Mouse (Mus musculus) intestine, embryonic 14.5 days (tissue): ENCODE measurements around the gene Galnt17. TPM values are rescaled to one million over a fixed set of nuclear protein-coding genes. Genes with fewer than 3 reads are reported as not detected.

Experiments
- ATAC-seq: fragments of 200-750 bp; cut with Nextera tagmentation; replicated peaks from 2 replicates; pipeline ENCODE4 v1.8.0; 2017; ENCODE audit warnings: low read depth, moderate number of reproducible peaks, moderate TSS enrichment, moderate library complexity; ENCODE audit not compliant: low FRiP score, low TSS enrichment
- DNase-seq: peaks from one replicate; pipeline ENCODE4 v3.0.0-alpha.2; 2018; ENCODE audit warnings: low spot score
- H3K27ac ChIP-seq: fragments of 300-500 bp; sonication (generic); 2 replicates; pipeline ENCODE4 v1.5.1; 2014; ENCODE audit warnings: low read depth, mild to moderate bottlenecking, control low read depth
- H3K27me3 ChIP-seq: fragments of 300-500 bp; sonication (generic); replicated peaks from 2 replicates; pipeline ENCODE4 v1.6.1; 2014; ENCODE audit warnings: low read length, control low read depth; ENCODE audit not compliant: control insufficient read depth, insufficient read depth
- H3K36me3 ChIP-seq: fragments of 300-500 bp; sonication (generic); 2 replicates; pipeline ENCODE4 v1.6.1; 2014; ENCODE audit warnings: low read length, control low read depth; ENCODE audit not compliant: control insufficient read depth, insufficient read depth
- H3K4me1 ChIP-seq: fragments of 300-500 bp; sonication (generic); replicated peaks from 2 replicates; pipeline ENCODE4 v1.6.1; 2014; ENCODE audit warnings: low read length, control low read depth, mixed read lengths; ENCODE audit not compliant: control insufficient read depth, insufficient read depth
- H3K4me2 ChIP-seq: fragments of 300-500 bp; sonication (generic); 2 replicates; pipeline ENCODE4 v1.6.1; 2014; ENCODE audit warnings: low read length
- H3K4me3 ChIP-seq: fragments of 300-500 bp; sonication (generic); 2 replicates; pipeline ENCODE4 v1.5.1; 2014; ENCODE audit warnings: low read depth, low read length, control low read depth, mixed read lengths
- H3K9ac ChIP-seq: fragments of 300-500 bp; sonication (generic); 2 replicates; pipeline ENCODE4 v1.6.1; 2014; ENCODE audit warnings: mild to moderate bottlenecking, low read length
- H3K9me3 ChIP-seq: fragments of 300-500 bp; sonication (generic); 2 replicates; pipeline ENCODE4 v1.6.1; 2016; ENCODE audit warnings: low read length, control low read depth; ENCODE audit not compliant: control insufficient read depth
- WGBS: fragments of 180-500 bp; shearing (Covaris S2); extraction: QIAGEN DNeasy Blood & Tissue Kit; methylation state at CpG from one replicate; pipeline ENCODE4 v1.1.7; 2014; 5-methylcytosine and 5-hydroxymethylcytosine counted together
- polyA plus RNA-seq: library from polyadenylated mRNA; unstranded; fragments of >200 nt; fragmentation: Nextera tagmentation; extraction: Ambion mirVana; gene quantifications from 2 replicates; pipeline ENCODE4 v1.2.1, GENCODE M21; 2014

Gene Galnt17
- polyA plus RNA-seq, 1 experiment from 2014 or later: 0.69 TPM

- no peaks in the 10 kb centered on the region for H3K4me1 ChIP-seq
- no peak overlapping the region for H3K4me3 ChIP-seq
- no peak overlapping the region for H3K27ac ChIP-seq
- WGBS: 42% methylated on average over 4 of the region's 4 CpGs
- DNase-seq (no peak), ATAC-seq (no peak)
- no peaks in the 10 kb centered on the region for H3K36me3 ChIP-seq
- H3K9ac ChIP-seq: no peak overlapping the region
- H3K9me3 ChIP-seq: no peaks in the 10 kb centered on the region
- H3K27me3 ChIP-seq: no peaks in the 10 kb centered on the region
- no peak overlapping the region for H3K4me2 ChIP-seq
Measured at GRCm38 (mm10) chr5:131048505-131048904, 259.8 kb downstream of the Galnt17 start.

DNA sequence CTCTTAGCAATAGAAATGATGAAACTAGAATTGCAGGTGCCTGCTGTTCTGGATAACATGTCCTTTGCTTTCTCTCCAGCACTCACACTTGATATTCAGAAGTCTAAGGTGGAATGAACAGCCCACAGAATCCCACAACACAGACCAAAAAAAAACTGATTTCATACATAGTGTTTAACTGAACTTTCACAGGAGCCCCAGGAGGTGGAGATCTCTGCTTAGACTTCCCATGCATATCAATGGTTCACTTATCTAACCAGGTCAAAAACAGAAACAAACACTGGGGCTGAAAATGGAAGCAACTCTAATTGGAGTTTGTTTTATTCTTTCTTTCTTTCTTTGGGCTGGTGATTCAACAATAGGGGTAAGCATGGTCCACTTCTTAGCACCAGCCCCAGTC is 265.2 kb downstream of the Galnt17 start:
- no peak overlapping the region for H3K9ac ChIP-seq
- H3K27me3 ChIP-seq: no peaks in the 10 kb centered on the region
- H3K9me3 ChIP-seq: no peaks in the 10 kb centered on the region
- DNase-seq (no peak), ATAC-seq (no peak)
- H3K4me2 ChIP-seq: no peak overlapping the region
- H3K27ac ChIP-seq: no peak overlapping the region
- H3K4me3 ChIP-seq: no peak overlapping the region
- H3K36me3 ChIP-seq: no peaks in the 10 kb centered on the region
- H3K4me1 ChIP-seq: no peaks in the 10 kb centered on the region

DNA sequence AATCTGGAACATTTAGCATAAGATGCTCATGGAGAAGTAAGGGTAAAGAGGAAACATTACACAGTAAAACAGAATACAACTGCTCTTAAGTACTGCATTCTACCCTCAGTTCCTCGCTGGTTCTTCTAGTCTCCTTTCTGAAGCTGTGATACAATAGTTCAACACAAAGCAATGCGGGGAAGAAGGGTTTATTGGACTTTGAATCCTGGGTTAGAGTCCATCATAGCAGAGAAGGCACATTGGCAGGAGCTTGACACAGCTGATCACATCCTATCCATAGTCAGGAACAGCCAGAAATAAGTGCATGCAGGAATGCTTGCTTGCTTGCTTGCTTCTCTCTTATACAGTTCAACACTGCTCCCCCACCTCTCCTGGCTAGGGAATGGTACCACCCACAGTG is 267.9 kb downstream of the Galnt17 start:
- no peaks in the 10 kb centered on the region for H3K9me3 ChIP-seq
- no peak overlapping the region for H3K4me3 ChIP-seq
- H3K4me1 ChIP-seq: no peaks in the 10 kb centered on the region
- H3K27ac ChIP-seq: no peak overlapping the region
- no peaks in the 10 kb centered on the region for H3K36me3 ChIP-seq
- no peak overlapping the region for H3K4me2 ChIP-seq
- H3K27me3 ChIP-seq: no peaks in the 10 kb centered on the region
- WGBS: 87% methylated on average over 2 of the region's 2 CpGs
- no peak for ATAC-seq
- no peak overlapping the region for H3K9ac ChIP-seq
- no peak for DNase-seq

DNA sequence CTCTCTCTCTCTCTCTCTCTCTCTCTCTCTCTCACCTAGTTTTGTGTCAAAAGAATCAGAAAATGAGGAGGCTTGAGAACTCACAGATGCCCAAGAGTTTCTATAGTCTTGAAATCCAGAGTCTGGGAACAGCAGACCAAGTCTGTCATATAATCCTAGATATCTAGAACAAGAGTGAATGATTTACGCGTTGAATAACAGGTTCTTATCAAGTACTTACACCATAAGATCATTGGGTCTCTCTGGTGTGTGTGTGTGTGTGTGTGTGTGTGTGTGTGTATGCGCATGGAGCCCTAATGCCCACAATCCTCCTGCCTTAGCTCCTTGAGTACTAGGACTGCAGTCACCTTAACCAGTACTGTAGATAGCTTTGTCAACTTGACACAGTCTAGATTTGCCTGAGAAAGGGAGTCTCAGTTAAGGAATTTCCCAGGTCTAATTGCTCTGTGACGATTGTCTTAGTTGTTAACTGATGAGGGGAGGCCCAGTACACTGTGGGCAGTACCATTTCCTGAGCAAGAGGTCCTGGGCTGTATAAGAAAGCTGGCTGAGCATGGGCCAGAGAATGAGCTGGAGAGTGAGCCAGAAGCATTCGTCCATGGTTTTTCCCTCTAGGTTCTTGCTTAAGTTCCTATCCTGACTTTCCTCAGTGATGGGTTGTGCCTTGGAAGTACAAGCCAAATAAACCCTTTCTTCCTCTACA is 268.5 kb downstream of the Galnt17 start:
- ATAC-seq: no peak
- no peaks in the 10 kb centered on the region for H3K36me3 ChIP-seq
- no peak overlapping the region for H3K4me3 ChIP-seq
- 72% methylated on average over 5 of the region's 5 CpGs for WGBS
- no peaks in the 10 kb centered on the region for H3K4me1 ChIP-seq
- H3K9ac ChIP-seq: no peak overlapping the region
- H3K27me3 ChIP-seq: no peaks in the 10 kb centered on the region
- H3K4me2 ChIP-seq: no peak overlapping the region
- DNase-seq: no peak
- no peaks in the 10 kb centered on the region for H3K9me3 ChIP-seq
- H3K27ac ChIP-seq: no peak overlapping the region

GRCm38 (mm10) chr5:131024506-131024905 is 283.8 kb downstream of the Galnt17 start:
- Histone ChIP-seq H3K9me3 (no peaks in the 10 kb centered on the region), H3K36me3 (no peaks in the 10 kb centered on the region), H3K4me1 (no peaks in the 10 kb centered on the region), H3K4me2 (no peak overlapping the region), H3K27me3 (no peaks in the 10 kb centered on the region), H3K4me3 (no peak overlapping the region), H3K9ac (no peak overlapping the region), H3K27ac (no peak overlapping the region)
- ATAC-seq (no peak), DNase-seq (no peak)
- WGBS: 92% methylated on average over 3 of the region's 3 CpGs

DNA sequence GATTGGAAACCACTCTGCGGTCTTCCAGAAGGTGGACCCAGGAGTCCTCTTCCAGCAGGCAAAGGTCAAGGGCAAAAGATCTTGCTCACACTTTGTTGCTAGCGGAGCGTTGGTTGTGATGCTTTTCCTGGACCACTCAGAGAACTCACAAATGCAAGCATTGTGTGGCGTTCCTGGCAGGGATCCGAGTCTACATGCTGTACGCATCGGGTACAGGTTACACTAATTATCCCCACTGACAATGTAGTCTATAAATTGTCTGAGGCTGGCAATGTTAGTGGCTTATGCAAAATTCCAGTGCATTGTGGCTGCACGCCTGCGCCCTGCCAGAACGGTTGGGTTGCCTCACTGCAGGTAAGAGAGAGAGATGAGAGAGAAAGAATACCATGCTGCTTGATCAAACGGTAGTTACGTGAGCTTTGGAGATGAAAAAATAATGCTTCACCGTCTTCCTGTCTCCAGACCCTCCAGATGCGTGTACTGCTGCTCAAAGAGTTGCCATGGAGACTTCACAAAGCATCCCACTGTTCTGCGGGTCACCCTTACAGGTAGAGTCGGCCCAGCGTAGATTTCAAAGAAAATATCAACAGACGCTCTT is 285.8 kb downstream of the Galnt17 start:
- H3K27me3 ChIP-seq: no peaks in the 10 kb centered on the region
- H3K9ac ChIP-seq: no peak overlapping the region
- ATAC-seq (no peak), DNase-seq (no peak)
- H3K9me3 ChIP-seq: no peaks in the 10 kb centered on the region
- no peak overlapping the region for H3K4me2 ChIP-seq
- H3K4me1 ChIP-seq: no peaks in the 10 kb centered on the region
- no peaks in the 10 kb centered on the region for H3K36me3 ChIP-seq
- H3K4me3 ChIP-seq: no peak overlapping the region
- no peak overlapping the region for H3K27ac ChIP-seq
- WGBS: 86% methylated on average over 18 of the region's 18 CpGs

DNA sequence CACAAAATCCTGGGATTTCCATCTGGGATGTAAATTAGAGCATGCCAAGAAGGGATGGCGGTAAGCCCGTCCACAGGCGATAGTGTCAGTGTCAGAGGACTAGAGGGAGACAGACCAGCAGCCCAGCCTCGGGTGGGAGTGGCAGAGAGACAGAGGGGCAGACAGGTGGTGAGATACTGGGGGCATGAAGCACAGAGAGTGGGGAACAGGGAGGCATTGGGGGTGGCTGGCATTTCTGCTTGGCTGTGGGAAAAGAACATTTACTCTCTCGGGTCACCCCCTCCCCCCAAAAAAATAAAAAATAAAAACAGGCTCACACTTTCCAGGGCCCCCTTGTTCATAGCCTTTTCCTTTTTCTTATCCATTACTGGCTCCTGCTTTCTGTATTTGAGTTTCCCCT is 287.4 kb downstream of the Galnt17 start:
- Histone ChIP-seq H3K4me3 (no peak overlapping the region), H3K27me3 (no peaks in the 10 kb centered on the region), H3K27ac (no peak overlapping the region), H3K9me3 (no peaks in the 10 kb centered on the region), H3K9ac (no peak overlapping the region), H3K4me2 (no peak overlapping the region), H3K4me1 (no peaks in the 10 kb centered on the region), H3K36me3 (no peaks in the 10 kb centered on the region)
- DNase-seq (no peak), ATAC-seq (no peak)
- WGBS: 81% methylated on average over 5 of the region's 5 CpGs

DNA sequence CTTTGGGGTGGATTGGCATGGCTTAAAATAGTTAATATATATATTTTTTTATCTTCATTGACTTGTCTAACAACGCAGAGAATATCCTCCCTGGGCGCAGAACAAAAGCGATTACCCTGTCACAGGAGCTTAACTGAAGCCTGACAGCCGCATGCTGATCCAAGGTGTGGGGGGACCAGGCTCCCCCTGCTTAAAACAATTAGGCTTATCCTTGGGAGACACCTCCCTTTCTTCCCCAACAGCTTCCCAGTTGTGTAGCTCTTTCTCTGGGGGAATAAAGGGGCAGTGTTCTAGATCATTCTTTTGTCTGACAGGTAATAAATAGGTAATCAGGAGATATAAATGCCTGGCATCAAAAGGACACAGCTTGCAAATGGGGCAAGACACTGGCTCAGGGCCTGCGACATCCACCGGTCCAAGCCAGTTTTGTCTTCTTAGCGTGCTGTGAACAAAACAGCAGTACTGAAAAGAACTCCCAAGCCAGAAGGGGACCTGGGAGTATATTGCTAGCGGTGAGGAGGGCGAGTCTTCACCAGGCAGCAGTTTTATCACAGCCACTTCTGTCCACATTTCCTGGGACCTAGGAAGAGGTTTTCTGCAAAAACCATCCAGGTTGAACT is 288.8 kb downstream of the Galnt17 start:
- 60% methylated on average over 9 of the region's 9 CpGs for WGBS
- Histone ChIP-seq H3K27ac (no peak overlapping the region), H3K9ac (no peak overlapping the region), H3K9me3 (no peaks in the 10 kb centered on the region), H3K27me3 (no peaks in the 10 kb centered on the region), H3K36me3 (no peaks in the 10 kb centered on the region), H3K4me1 (no peaks in the 10 kb centered on the region), H3K4me2 (no peak overlapping the region), H3K4me3 (no peak overlapping the region)
- ATAC-seq (no peak), DNase-seq (no peak)

GRCm38 (mm10) chr5:131016066-131016465 is 292.2 kb downstream of the Galnt17 start:
- H3K9me3 ChIP-seq: no peaks in the 10 kb centered on the region
- no peaks in the 10 kb centered on the region for H3K27me3 ChIP-seq
- no peak for DNase-seq
- H3K9ac ChIP-seq: no peak overlapping the region
- ATAC-seq: no peak
- H3K4me2 ChIP-seq: no peak overlapping the region
- no peaks in the 10 kb centered on the region for H3K36me3 ChIP-seq
- H3K4me3 ChIP-seq: no peak overlapping the region
- 83% methylated on average over 4 of the region's 4 CpGs for WGBS
- no peaks in the 10 kb centered on the region for H3K4me1 ChIP-seq
- H3K27ac ChIP-seq: no peak overlapping the region
